Mouse (Mus musculus): ENCODE results near the gene Slc17a7. TPM values are rescaled to one million over a fixed set of nuclear protein-coding genes. Genes with fewer than 3 reads are reported as not detected.
"Not testable (repeated sequence)": the region's sequence is repeated elsewhere in the genome, so short reads cannot be mapped to it uniquely, and the experiment has no call there.

The Slc17a7 gene
- 0.17 TPM in 1 of 2 replicates, not detected in the other for total RNA-seq (2014; fragmentation: Nextera tagmentation)
- not detected in 2 replicates for total RNA-seq (2017)

- peak; percentile 58 for ATAC-seq (replicated peaks; ENCODE audit: poor library complexity, severe bottlenecking)
These were observed at the start of gene Slc17a7 for GRCm38 (mm10) chr7:45163735-45164490. Gene Slc17a7, plus strand, starts transcription at chr7:45163949.

GRCm38 (mm10) chr7:45117566-45117965, 46.2 kb upstream of the Slc17a7 start:
- ATAC-seq (replicated peaks; ENCODE audit: poor library complexity, severe bottlenecking): no peak

GRCm38 (mm10) chr7:45118336-45118735, 45.4 kb upstream of the Slc17a7 start:
- no peak for ATAC-seq (replicated peaks; ENCODE audit: poor library complexity, severe bottlenecking)

GRCm38 (mm10) chr7:45119780-45120709, 43.7 kb upstream of the Slc17a7 start:
- no peak for ATAC-seq (replicated peaks; ENCODE audit: poor library complexity, severe bottlenecking)

- ATAC-seq (replicated peaks; ENCODE audit: poor library complexity, severe bottlenecking): peak; percentile 10
These were observed 42.3 kb upstream of the Slc17a7 start for GRCm38 (mm10) chr7:45121404-45121803.

- no peak for ATAC-seq (replicated peaks; ENCODE audit: poor library complexity, severe bottlenecking)
These were observed 41.8 kb upstream of the Slc17a7 start for GRCm38 (mm10) chr7:45121966-45122365.

- ATAC-seq (replicated peaks; ENCODE audit: poor library complexity, severe bottlenecking): no peak
These were observed 41.1 kb upstream of the Slc17a7 start for GRCm38 (mm10) chr7:45122561-45123185.

- no peak for ATAC-seq (replicated peaks; ENCODE audit: poor library complexity, severe bottlenecking)
These were observed 40.6 kb upstream of the Slc17a7 start for GRCm38 (mm10) chr7:45123186-45123570.

- peak; percentile 68 for ATAC-seq (replicated peaks; ENCODE audit: poor library complexity, severe bottlenecking)
These were observed 39.3 kb upstream of the Slc17a7 start, which contains the start of gene Rps11 for GRCm38 (mm10) chr7:45124224-45125143. Gene Rps11, minus strand, starts transcription at chr7:45124439.

GRCm38 (mm10) chr7:45125144-45125600, 38.6 kb upstream of the Slc17a7 start:
- no peak for ATAC-seq (replicated peaks; ENCODE audit: poor library complexity, severe bottlenecking)

- ATAC-seq (replicated peaks; ENCODE audit: poor library complexity, severe bottlenecking): not testable (repeated sequence)
These were observed 38.1 kb upstream of the Slc17a7 start for GRCm38 (mm10) chr7:45125649-45126048.

GRCm38 (mm10) chr7:45126147-45126843, 37.5 kb upstream of the Slc17a7 start:
- no peak for ATAC-seq (replicated peaks; ENCODE audit: poor library complexity, severe bottlenecking)

- ATAC-seq (replicated peaks; ENCODE audit: poor library complexity, severe bottlenecking): no peak
These were observed 36.7 kb upstream of the Slc17a7 start for GRCm38 (mm10) chr7:45126844-45127699.

GRCm38 (mm10) chr7:45127700-45128224, 36.0 kb upstream of the Slc17a7 start:
- no peak for ATAC-seq (replicated peaks; ENCODE audit: poor library complexity, severe bottlenecking)

GRCm38 (mm10) chr7:45128624-45129246, 35.0 kb upstream of the Slc17a7 start, which contains the start of gene Rpl13a:
Gene Rpl13a, minus strand, starts transcription at chr7:45128761.
- ATAC-seq (replicated peaks; ENCODE audit: poor library complexity, severe bottlenecking): peak; percentile 68

GRCm38 (mm10) chr7:45129318-45129717, 34.4 kb upstream of the Slc17a7 start:
- ATAC-seq (replicated peaks; ENCODE audit: poor library complexity, severe bottlenecking): 0 out of 2 replicates have a peak, but pooled peaks have one; percentile 4

Measured in granulocyte monocyte progenitor cell, adult 5-6 weeks (primary cell).